ENCODE assay signal across 9 mouse cellular contexts in genomic region chr11:86872537-86873405, GRCm38 (mm10).
A peak's percentile ranks its signal among the peaks of the same experiment; 100 is the strongest.
DNase-seq lines count a peak whose midpoint lies in the region; ATAC-seq and TF ChIP-seq lines count a peak whose summit lies in the region.
"Had no signal": no experiment of that assay in that cellular context is flagged by ENCODE, and none has a peak within 500 bp of the region (broad histone marks: within the 10 kb centered on the region; RNA-seq: fewer than 3 reads in every experiment).

No protein-coding gene starts in this region.

- H3K4me2 ChIP-seq in hindbrain, embryonic 14.5 days (replicated peaks) = no peak overlapping the region
- H3K4me2 ChIP-seq in liver, embryonic 15.5 days = no peak overlapping the region

- no peak for TF ChIP-seq EP300 in ES-Bruce4 (IDR thresholded peaks at IDR 0.05; ENCODE audit: insufficient read depth, low read depth, low read length)

- H3K9ac ChIP-seq in ES-Bruce4 (ENCODE audit: low read depth, poor library complexity, severe bottlenecking) = no peak overlapping the region
- H3K9ac ChIP-seq in hindbrain, embryonic 14.5 days = no peak overlapping the region
- H3K9ac ChIP-seq in liver, embryonic 15.5 days = no peak overlapping the region
- H3K9ac ChIP-seq: liver, embryonic 14.5 days had no signal

- no peak for TF ChIP-seq CTCF in ES-Bruce4 (IDR thresholded peaks at IDR 0.05; ENCODE audit: low read depth, low read length)

- H3K27me3 ChIP-seq in ES-Bruce4 (ENCODE audit: control insufficient read depth, insufficient read depth, low read length, poor library complexity, severe bottlenecking) = no peaks in the 10 kb centered on the region
- H3K27me3 ChIP-seq in hindbrain, embryonic 14.5 days (ENCODE audit: control insufficient read depth, insufficient read depth, low read length) = no peaks in the 10 kb centered on the region
- no peaks in the 10 kb centered on the region for H3K27me3 ChIP-seq in liver, embryonic 15.5 days

- no peak overlapping the region for H3K4me3 ChIP-seq in ES-Bruce4 (ENCODE audit: low read depth, low read length)
- H3K4me3 ChIP-seq in hindbrain, embryonic 14.5 days (replicated peaks; ENCODE audit: low read length) = no peak overlapping the region
- H3K4me3 ChIP-seq in liver, embryonic 15.5 days (replicated peaks) = no peak overlapping the region

- H3K9me3 ChIP-seq in ES-Bruce4 (replicated peaks; ENCODE audit: control insufficient read depth, insufficient read depth, low read length, poor library complexity, severe bottlenecking) = no peaks in the 10 kb centered on the region
- H3K9me3 ChIP-seq in hindbrain, embryonic 14.5 days (ENCODE audit: control insufficient read depth, low read length) = no peaks in the 10 kb centered on the region
- H3K9me3 ChIP-seq in liver, embryonic 15.5 days (replicated peaks) = no peaks in the 10 kb centered on the region

- WGBS in hindbrain, embryonic 14.5 days = 58% methylated on average over 10 of the region's 10 CpGs
- WGBS in liver, embryonic 15.5 days (ENCODE audit: insufficient replicate concordance) = 29% methylated on average over 10 of the region's 10 CpGs

- intact Hi-C loops in gastrocnemius, postnatal 36 days (cut with DNase I) = no loop called here

- ATAC-seq in activated CD4-positive, CD25-positive, alpha-beta regulatory T cell, adult 4 months = peak; percentile 49
- ATAC-seq in hindbrain, embryonic 14.5 days (ENCODE audit: low FRiP score) = no peak; the same call in 1 of the 2 replicates
- ATAC-seq in liver, embryonic 15.5 days (ENCODE audit: insufficient read depth) = no peak
- no peak for ATAC-seq in frontal cortex, adult (ENCODE audit: low TSS enrichment)

- peak overlapping the region; percentile 7; the same call in 1 of the 2 replicates for H3K27ac ChIP-seq in ES-Bruce4 (ENCODE audit: insufficient read depth, low read length)
- peak overlapping the region; percentile 71 for H3K27ac ChIP-seq in hindbrain, embryonic 14.5 days
- H3K27ac ChIP-seq in liver, embryonic 15.5 days (replicated peaks) = 0 out of 2 replicates have a peak overlapping the region, but pooled peaks have one; percentile 56
- H3K27ac ChIP-seq: liver, embryonic 14.5 days had no signal

- DNase-seq in hindbrain, embryonic 14.5 days (ENCODE audit: low spot score) = peak; percentile 42
- no peak for DNase-seq in gastrocnemius, postnatal 36 days
- no peak for DNase-seq in urinary bladder, adult 2 months (ENCODE audit: low spot score)
- no peak for DNase-seq in spleen, postnatal 4 days (ENCODE audit: low spot score in 2 of 2)

- H3K36me3 ChIP-seq in ES-Bruce4 (ENCODE audit: control insufficient read depth, insufficient read depth, low read length, poor library complexity, severe bottlenecking) = no peaks in the 10 kb centered on the region
- no peaks in the 10 kb centered on the region for H3K36me3 ChIP-seq in hindbrain, embryonic 14.5 days (replicated peaks; ENCODE audit: control insufficient read depth, insufficient read depth)
- no peaks in the 10 kb centered on the region for H3K36me3 ChIP-seq in liver, embryonic 15.5 days (replicated peaks)

- peaks cover 7% of the 10 kb centered on the region for H3K4me1 ChIP-seq in ES-Bruce4 (ENCODE audit: control insufficient read depth, insufficient read depth, low read length)
- H3K4me1 ChIP-seq in hindbrain, embryonic 14.5 days (replicated peaks; ENCODE audit: control insufficient read depth, insufficient read depth, low read length) = peaks cover 6% of the 10 kb centered on the region; the same call in 1 of the 2 replicates
- H3K4me1 ChIP-seq in liver, embryonic 15.5 days (replicated peaks) = peaks cover 20% of the 10 kb centered on the region

- no peak for TF ChIP-seq POLR2A in ES-Bruce4 (IDR thresholded peaks at IDR 0.05; ENCODE audit: insufficient read depth, low read length)

Comparison
In these comparisons a context has a peak if more than half of its experiments do, and no peak if none do; other contexts are left out.
1. H3K27ac ChIP-seq: peak in every context shown above with its lines; median percentile 71 in hindbrain, embryonic 14.5 days; 56 in liver, embryonic 15.5 days; 7 in ES-Bruce4.